Mouse (Mus musculus): ENCODE measurements around the gene Sytl1.

The Sytl1 gene

DNA sequence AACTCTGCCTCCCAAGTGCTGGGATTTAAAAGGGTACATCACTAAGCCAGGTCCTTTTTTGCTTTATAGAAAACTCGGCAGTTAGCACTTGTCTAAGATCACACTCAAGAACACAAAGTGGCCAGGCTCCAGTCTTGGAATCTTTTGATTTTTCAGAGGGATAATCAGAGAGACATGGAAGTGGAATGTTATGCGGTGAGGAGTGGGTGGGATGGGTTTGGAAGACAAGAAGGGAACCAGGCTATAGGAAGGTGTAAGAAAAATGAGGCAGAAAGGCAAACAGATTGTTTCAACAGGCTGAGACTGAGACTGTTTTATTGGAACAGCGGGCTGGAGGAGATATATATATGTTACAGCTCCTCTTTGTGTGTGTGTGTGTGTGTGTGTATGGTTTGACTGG lies 15.6 kb upstream of the Sytl1 start:
- DNase-seq (ENCODE audit: low read depth, low spot score) = no peak

DNA sequence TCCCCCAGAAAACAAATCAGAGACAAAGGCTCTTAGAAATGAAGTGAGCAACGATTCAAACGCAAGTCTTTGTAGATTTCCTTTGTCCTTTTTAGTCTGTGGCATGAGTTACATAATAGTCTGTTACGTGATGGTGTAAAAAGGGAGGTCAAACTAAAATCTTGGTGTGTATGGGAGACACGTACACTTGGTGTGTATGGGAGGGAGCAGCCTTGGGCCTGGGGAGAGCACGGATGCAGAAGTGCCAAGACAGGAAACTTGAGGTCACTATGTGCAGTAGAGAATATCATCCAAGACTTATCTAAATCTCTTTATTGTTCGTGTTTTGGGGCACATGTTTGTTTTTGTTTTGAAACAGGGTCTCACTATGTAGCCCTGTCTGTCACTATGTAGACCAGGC lies 15.2 kb upstream of the Sytl1 start:
- no peak for DNase-seq (ENCODE audit: low read depth, low spot score)

DNA sequence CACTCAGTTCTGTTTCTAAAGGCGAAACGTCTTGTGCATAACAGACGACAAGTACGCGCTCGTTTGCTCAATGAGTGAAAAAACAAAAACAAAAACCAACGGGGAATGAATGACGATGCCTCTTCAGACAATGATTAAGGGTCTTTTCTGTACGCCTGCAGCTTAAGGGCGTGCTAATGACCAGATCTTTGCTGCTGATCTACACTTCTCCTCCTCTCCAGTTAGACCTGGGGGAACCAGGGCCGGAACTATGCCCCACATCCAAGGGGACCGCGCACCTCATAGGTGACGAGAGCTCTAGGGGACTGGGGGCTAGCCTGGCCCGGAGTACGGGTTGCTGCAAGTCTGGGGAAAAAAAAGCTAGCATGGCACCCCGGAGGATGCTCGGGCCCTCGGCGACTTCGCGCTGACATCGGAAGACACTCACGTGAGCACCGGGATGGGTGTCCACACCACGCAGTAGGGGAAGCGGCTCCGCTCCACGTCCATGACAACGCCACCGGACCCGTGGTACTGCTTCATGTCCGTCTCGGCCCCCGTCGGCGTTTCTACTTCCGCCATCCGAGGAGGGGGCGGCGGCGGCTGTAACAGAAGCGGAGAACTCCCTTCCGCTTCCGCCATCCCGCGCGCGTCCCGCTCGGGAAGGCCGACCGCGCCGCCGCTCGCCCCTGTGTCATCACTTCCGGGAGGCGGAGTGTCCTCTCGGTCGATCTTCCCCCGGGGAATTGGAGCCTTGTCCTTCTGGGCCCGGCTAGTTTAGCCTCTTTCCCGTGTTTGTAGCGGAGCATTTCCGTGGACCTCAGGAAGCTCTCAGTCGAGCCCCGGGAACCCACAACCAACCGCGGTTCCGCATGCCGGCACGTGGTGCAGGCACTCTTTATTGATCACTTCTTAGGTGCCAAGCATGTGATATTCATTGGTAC lies 14.5 kb upstream of the Sytl1 start, which contains the start of gene Tmem222:
TSS of gene Tmem222 (minus strand) at position 689 of the 923 bp plus-strand sequence.
- peak; percentile 94 for DNase-seq (ENCODE audit: low read depth, low spot score)

DNA sequence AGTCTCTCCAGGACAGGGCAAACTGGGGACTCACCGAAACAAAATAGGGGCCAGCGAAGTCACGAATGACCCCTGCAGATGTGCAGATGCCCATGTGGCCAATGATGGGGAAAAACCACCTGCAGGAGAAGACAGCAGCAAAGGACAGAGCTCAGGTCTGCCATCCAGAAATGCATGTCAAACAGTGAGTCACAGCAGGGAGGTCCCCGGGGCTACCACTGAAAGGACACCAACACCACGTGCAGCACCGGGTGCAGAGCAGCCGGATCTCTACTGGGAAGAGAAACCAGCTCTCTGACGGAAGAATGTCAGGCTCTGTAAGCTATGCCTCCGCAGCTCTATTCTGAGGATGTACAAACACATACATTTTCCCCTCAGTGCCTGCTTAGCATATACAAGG lies 8.0 kb upstream of the Sytl1 start:
- DNase-seq (ENCODE audit: low read depth, low spot score) = no peak

DNA sequence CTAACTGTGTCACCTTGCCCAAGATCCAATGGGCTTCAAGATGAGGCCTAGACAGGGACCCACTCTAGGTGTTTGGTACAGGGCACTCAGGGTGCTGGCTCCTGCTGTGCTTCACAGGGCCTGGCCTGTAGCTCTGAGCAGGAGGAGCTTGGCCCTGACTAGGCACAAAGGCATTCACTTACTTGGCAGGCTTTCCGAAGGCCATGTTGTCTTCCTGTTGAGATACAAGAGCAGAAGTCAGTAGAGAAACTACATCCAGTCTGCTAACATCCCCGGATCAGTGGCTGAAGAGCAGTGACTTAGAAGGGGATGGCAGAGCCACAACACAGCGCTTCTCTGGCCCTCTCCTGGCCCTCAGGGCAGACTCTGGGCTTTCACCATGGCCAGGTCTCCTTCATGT lies 6.7 kb upstream of the Sytl1 start:
- DNase-seq (ENCODE audit: low read depth, low spot score) = no peak

DNA sequence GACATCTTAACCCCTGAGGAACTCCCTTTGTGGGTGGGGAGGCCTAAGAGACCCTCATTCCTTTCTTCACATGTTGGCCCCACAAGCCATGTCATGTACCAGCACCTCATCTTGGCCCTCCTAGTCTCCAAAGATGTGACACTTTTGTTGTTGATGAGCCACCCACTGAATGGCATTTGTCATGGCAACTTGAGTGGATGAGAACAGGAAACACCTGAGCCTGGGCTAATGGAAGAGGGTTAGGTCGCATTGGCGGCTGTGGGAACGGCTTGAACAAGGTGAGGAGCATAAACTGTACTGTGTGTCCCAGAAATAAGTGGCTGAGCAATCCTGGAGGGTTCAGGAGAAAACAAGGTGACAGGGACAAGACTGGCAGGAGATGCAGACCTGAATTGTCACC lies 6.0 kb upstream of the Sytl1 start:
- no peak for DNase-seq (ENCODE audit: low read depth, low spot score)

DNA sequence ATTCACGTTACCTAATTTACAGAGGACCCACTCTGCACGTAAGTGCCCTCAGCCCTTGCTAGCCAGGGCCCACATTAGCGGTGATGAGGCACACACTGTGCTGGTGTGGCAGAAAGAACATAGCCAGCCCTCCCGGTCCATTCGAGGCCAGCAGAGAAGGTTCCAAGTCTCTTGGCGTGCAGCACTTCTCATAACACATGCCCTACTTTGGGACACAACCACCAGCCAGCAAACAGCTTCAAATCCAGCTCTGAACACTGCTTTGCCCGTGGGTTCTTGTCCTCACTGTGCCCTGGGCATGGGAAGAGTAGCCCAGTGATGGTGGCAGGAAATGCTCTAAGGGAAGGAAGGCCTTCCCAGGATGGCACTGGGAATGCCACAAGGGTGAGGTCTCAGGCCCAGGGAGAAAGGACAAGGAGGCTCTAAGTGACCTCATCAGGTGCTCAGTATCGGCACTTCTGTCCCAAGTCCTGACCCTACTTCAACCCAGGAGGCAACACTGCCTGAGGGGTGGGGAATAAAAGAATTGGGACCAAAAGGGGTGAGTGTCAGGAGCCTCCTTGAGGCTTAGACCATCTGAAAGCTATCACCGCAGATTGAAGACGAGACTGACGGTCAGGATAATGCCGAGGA lies 3.5 kb upstream of the Sytl1 start:
- DNase-seq (ENCODE audit: low read depth, low spot score) = no peak

DNA sequence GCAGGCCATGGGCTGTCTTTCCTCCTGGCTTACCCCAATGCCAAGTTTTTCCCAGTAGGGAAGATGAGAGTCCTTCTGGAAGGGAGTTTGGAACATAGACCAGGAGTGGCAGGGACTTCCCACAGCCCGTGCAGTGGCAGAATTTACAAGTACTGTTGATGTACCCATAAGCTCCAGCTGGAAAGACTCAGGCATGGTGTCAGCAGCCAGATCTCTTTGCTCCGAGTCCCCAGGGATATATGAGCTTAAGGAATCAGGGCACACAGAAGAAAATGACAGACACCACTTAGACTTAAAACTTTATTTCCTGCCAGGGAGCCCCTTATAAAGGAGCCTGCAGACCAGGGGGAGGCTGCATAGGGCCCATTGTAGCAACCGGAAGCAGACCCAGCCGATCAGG lies 2.8 kb upstream of the Sytl1 start:
- no peak for DNase-seq (ENCODE audit: low read depth, low spot score)

DNA sequence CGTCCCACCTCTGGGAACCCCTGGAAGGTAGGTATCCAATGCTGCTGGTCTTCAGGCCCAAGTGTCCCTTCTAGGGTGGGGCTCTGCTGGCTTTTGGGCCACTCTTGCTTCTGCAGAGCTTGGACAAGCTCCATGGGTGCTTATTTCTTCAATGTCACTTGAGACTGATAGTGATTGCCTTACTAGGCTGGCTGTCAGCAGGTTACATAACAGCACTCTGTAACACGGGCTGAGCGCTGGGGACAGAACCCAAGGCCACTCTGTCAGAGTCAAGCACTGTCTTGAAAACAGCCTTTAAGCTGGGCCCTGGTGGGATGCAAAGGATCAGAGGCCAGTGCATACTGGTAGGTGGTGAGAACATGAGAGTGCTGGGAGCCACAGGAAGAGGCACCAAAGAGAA lies 2.4 kb upstream of the Sytl1 start:
- DNase-seq (ENCODE audit: low read depth, low spot score) = no peak

DNA sequence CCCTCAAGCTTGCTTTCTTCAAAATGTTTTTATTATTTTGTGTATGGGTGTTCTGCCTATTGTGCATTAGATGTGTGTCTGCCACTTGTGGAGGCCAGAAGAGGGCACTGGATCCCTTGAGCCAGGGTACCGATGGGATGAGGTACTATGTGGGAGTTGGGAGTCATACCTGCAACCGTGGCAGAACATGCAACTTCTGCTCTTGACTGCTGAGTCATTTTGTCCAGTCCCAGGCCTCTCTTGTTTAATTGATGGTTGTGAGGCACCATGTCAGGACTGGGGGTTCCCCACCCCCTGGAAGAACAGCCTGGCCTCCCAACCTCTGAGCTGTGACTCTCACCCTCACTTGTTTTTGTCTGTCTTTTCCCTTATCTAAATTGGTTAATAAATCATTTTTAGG lies 1.6 kb upstream of the Sytl1 start:
- no peak for DNase-seq (ENCODE audit: low read depth, low spot score)

DNA sequence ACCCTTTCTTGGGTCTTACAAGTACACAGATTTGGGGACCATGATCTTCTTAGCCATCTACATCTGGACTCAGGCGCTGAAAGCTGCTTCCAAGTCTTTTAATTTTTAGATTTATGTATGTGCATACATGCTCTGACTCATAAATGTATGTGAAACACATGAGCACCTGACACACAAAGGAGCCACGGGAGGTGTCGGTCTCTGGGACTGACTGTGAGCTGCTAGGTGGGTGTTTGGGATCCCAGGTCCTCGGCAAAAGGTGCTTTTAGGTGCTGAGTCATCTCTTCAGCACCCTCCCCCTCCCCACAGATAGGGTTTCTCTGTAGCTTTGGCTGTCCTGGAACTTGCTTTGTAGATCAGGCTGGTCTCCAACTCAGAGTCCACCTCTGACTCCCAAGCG lies 843 bp upstream of the Sytl1 start:
- DNase-seq (ENCODE audit: low read depth, low spot score) = no peak

DNA sequence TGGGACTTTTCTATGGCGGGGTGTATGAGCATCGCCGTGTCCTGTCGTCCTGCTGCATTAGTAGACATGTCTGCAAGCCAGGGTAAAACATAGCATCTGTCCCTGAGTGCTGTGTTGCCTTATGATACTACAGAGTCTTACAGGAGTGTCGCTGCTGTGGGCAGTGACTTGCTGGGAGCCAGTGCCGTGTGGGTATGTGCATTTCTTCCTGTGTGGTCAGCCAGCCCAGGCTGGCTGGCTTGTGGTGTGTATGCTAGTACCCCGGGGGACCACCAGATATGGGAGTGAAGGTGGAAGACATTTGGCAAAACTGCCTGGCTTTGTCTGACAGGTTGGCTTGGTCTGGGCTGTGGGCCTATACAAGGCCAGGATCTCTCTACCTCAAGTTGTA lies 543 bp downstream of the Sytl1 start:
- no peak for DNase-seq (ENCODE audit: low read depth, low spot score)

DNA sequence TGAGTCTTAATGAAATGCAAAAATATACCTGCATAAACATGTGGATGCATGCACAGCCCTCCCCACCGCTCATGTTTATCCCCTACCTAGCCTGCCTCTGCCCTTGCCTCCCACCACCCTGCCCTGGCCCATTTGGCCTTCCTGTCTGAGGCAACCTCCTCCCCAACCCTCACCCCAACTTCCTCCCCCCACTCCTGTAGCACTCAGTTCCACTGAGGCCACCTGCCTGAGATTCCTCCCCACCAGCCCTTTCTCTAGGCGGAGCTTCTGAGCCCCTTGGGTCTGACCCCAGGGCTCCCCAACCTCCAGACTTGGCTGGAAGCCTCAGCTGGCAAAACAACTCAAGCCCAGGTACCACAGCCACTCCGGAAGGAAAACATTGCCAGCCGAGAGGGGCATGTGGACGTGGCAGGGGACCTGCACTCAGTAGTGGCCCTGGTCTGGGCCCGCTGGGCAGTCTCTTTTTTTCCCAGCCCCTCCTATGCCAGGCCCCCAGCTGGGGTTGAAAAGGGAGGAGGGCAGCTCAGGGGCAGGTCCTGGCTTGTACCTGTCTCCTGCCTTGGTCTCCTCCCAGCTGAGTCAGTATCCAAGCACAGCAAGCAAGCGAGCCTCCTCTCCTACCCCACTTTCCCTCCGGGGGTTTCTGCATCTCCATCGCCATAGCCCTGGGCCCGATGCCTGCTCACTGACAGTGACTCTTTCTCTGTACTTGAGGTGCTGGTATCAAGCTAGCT lies 1.1 kb downstream of the Sytl1 start:
- no peak for DNase-seq (ENCODE audit: low read depth, low spot score)

DNA sequence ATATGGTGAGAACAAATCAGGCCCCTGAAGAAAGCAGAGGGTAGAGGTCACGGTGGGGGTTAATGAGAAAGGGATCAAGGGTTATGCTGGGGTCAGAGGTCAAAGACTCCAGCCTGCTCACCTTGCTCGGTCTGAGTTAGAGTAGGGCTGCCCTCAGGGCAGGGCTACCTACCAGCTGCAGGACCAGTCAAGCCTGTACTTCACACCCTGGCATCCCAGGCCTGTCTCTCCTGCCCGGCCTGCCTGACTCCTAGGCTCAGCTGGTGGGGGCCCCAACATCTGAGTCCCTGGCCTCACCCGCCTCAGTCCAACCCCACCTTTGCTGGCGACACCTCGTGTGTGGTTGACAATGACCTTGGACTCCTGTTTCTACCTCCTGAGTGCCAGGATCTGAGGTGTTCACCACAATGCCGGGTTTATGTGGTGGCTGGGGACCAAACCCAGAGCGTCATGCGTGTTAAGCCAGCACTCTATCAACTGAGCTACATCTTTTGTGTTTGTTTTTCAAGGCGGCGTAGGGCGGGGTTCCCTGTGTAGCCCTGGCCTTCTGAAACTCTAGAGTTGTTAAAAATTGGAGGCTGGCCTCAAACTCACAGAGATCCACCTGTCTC lies 5.0 kb downstream of the Sytl1 start:
- DNase-seq (ENCODE audit: low read depth, low spot score) = no peak

DNA sequence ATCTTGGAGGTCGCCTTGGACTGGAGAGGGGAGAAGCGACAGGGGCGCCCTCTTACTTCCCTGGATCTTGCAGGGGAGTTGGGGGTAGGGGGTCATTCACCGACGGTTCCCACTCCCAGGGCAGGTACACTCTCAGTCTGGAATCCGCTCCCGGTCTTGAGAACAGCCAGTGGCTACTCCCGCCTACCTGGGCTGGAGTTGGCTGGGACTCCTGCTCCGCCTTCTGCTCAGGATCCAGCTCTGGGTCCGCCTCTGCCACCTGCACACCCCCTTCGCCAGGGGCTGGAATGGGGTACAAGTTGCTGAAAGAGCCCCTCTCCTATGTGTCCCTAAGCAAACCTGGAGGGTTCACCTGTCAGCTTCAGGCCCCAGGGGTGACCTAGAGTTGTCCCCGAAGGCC lies 5.7 kb downstream of the Sytl1 start:
- no peak for DNase-seq (ENCODE audit: low read depth, low spot score)

DNA sequence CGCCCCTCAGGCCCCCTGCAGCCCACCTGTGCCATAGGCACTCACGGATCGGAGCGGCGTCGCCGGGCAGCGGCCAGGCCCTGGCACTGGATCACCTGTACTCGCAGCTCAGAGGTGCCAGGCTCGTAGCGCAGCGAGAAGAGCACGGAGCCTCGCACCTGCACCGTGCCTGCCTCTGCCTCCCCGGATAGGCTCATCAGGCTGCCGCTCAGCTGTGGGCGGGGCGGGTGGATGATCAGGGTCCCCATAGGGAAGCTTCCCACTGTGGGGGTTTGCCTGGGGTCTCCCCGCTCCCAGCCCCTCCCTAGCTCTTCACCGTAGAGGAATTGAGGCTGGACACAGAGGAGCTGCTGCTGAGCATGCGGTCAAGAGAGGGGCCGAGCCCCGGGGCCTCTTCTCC lies 6.1 kb downstream of the Sytl1 start:
- peak; percentile 38 for DNase-seq (ENCODE audit: low read depth, low spot score)

DNA sequence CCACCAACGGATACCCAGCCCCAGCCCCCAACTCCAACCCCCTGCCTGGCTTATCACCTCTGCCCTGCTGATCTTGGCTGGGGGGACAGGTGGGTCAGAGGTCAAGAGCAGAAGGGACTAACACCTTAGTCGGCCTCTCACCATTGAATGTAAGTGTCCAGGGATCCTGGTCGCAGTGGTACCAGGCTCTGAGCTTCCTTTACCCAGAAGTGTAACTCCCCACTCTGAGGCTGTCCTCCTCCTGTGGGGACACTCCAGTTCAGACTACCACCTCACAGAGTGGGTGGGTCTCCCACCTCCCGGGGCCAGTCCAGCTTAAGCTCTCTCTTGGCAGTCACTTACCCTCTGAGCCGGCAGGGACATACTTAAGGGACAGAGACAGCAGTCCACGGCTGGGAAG lies 7.5 kb downstream of the Sytl1 start:
- DNase-seq (ENCODE audit: low read depth, low spot score) = no peak

DNA sequence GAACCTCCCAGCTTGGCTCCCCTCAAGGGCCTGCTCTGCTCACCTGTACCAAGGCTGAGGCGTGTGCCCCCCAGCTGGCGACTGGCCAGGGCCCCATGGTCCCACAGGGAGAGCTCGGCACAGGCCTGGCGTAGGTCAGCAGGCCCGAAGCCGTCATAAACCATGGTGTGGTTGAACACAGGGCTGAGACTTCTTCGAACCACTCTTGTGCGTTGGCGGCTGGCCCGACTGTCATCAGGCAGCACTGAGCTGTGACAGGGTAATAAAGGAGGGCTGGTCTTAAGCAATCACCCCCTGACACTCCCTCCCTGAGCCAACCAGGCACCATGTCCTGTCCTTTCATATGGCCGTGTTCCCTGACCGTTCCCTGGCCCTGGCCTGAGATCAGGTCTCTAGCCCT lies 9.5 kb downstream of the Sytl1 start:
- no peak for DNase-seq (ENCODE audit: low read depth, low spot score)

DNA sequence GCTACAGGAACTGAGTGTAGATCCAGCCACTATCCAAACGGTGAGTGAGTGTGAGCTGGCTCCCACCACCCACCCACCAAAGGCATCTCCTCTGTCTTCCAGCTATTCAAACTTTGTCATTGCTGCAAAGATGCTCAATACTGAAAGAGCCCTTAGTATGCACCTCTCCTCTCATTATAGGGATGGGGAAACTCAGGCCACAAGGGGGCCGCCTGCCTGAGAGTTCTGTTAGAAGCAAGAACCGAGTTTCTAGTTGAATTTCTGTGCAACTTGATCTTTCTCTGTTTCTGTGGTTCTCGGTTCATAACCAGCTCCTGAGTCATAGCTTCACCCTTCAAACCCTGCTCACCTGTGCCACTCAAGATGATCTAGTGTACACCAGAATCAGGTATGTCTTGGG lies 10.8 kb downstream of the Sytl1 start:
- no peak for DNase-seq (ENCODE audit: low read depth, low spot score)

DNA sequence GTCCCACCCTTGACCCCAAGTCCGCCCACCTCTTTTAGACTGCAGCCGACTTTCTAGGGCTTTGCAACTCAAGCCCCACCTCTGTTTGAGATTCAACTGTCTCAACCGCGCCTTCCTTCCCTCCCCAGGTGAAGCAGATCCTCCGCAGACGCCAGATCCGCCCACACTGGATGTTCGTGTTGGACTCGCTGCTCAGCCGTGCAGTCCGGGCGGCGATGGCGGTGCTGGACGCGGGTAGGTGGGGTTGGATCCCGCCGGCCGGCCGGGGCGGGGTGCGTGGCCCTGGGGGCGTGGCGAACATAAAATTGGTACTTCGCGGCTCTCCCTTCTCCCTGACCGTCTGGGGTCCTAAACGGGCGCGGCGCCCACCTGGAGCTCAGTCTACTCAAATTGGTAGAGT lies 11.7 kb downstream of the Sytl1 start:
- DNase-seq (ENCODE audit: low read depth, low spot score) = peak; percentile 41

DNA sequence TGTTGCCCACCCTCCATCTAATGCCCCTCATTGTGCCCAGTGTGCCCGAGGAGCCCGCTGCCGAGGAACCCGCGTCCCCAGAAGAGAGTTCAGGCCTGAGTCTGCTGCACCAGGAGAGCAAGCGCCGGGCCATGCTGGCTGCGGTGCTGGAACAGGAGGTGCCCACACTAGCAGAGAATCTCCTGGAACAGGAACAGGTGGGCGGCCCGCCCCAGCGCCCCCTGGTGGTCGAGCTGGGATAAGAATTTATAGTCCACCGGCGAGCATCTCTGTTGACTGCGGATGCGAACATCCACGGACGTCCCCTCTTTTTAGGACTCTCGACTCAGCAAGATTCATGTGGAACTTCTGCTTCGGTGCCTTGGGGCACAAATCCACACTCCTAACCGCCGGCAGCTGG lies 12.3 kb downstream of the Sytl1 start:
- DNase-seq (ENCODE audit: low read depth, low spot score) = peak; percentile 79

DNA sequence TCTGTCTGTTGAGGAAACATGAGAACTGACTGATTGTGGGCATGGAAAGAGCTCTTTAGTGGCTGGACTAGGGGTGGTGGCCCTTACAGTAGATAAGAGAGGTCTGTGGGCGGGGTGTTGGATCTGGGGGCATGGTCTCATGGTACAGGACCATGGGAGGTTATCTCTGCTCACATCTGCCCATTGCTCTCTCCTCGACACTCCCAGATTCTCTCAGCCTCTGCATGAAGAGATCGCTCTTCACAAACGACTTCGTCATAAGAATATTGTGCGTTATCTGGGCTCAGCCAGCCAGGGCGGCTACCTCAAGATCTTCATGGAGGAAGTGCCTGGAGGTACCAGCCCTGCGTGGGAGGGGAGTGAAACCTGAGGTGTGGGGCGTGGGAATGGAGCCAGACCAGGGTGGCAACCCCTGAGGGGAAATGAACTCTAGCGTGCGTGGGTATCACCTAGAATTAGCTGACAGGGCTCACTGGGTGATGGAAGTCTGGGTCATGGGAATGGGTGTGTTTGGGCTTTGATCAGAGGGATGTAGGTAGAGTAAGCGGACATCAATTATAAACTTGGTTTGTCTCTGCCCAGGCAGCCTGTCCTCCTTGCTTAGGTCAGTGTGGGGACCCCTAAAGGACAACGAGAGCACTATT lies 15.0 kb downstream of the Sytl1 start:
- no peak for DNase-seq (ENCODE audit: low read depth, low spot score)

Measured in ES-CJ7 (cell line).